Mouse (Mus musculus) bone marrow macrophage, adult 2 months (primary cell): Measurements from ENCODE around the gene Rnf157. TPM values are rescaled to one million over a fixed set of nuclear protein-coding genes. Genes with fewer than 3 reads are reported as not detected.
A peak's percentile ranks its signal among the peaks of the same experiment; 100 is the strongest.
"Not testable (repeated sequence)": the region's sequence is repeated elsewhere in the genome, so short reads cannot be mapped to it uniquely, and the experiment has no call there.

ENCODE experiments used
- H3K27ac ChIP-seq: 2 replicates; pipeline ENCODE4 v1.5.1; 2012; ENCODE audit warnings: low read depth, low read length; ENCODE audit not compliant: insufficient read depth
- H3K4me1 ChIP-seq: 2 replicates; pipeline ENCODE4 v1.6.1; 2012; ENCODE audit warnings: low read length; ENCODE audit not compliant: control insufficient read depth, insufficient read depth
- H3K4me3 ChIP-seq: 2 replicates; pipeline ENCODE4 v1.5.1; 2012; ENCODE audit warnings: mild to moderate bottlenecking, low read length, moderate library complexity; ENCODE audit not compliant: insufficient read depth
- CTCF ChIP-seq: IDR thresholded peaks from 2 replicates; pipeline ENCODE4 v1.5.1; 2012; ENCODE audit warnings: low read depth, mild to moderate bottlenecking, low read length, moderate library complexity
- POLR2A ChIP-seq: IDR thresholded peaks from 2 replicates; pipeline ENCODE4 v1.6.1; 2012; ENCODE audit warnings: mild to moderate bottlenecking, low read depth, low read length, borderline replicate concordance
- polyA plus RNA-seq: library from polyadenylated mRNA; stranded (reverse); fragments of >200 nt; gene quantifications from 2 replicates; pipeline ENCODE4 v1.2.4, GENCODE M21; 2012; ENCODE audit not compliant: missing spikeins, insufficient read depth, insufficient read length

The Rnf157 gene
- polyA plus RNA-seq, 1 experiment = 12.4 TPM

GRCm38 (mm10) chr11:116398348-116398677, 14.5 kb downstream of the Rnf157 start:
- H3K4me1 ChIP-seq = peaks cover 7% of the 10 kb centered on the region
- H3K4me3 ChIP-seq = no peak overlapping the region
- no peak overlapping the region for H3K27ac ChIP-seq
- no peak for TF ChIP-seq CTCF
- no peak for TF ChIP-seq POLR2A

- Histone ChIP-seq H3K4me3 (no peak overlapping the region), H3K4me1 (peaks cover 7% of the 10 kb centered on the region), H3K27ac (no peak overlapping the region)
- TF ChIP-seq CTCF (no peak), POLR2A (no peak)
These were observed 15.1 kb downstream of the Rnf157 start for GRCm38 (mm10) chr11:116397517-116398347.

GRCm38 (mm10) chr11:116396934-116397330, 15.9 kb downstream of the Rnf157 start:
- no peak overlapping the region for H3K27ac ChIP-seq
- H3K4me3 ChIP-seq = no peak overlapping the region
- TF ChIP-seq CTCF (no peak), POLR2A (no peak)
- peaks cover 7% of the 10 kb centered on the region for H3K4me1 ChIP-seq

GRCm38 (mm10) chr11:116396276-116396933, 16.4 kb downstream of the Rnf157 start:
- Histone ChIP-seq H3K4me1 (peaks cover 7% of the 10 kb centered on the region), H3K4me3 (no peak overlapping the region), H3K27ac (no peak overlapping the region)
- TF ChIP-seq POLR2A (no peak), CTCF (no peak)

- TF ChIP-seq CTCF (no peak), POLR2A (no peak)
- peaks cover 7% of the 10 kb centered on the region for H3K4me1 ChIP-seq
- no peak overlapping the region for H3K4me3 ChIP-seq
- no peak overlapping the region for H3K27ac ChIP-seq
These were observed 18.1 kb downstream of the Rnf157 start for GRCm38 (mm10) chr11:116394769-116395168.

- no peak for TF ChIP-seq CTCF
- TF ChIP-seq POLR2A = no peak
- Histone ChIP-seq H3K27ac (peak overlapping the region; percentile 70), H3K4me3 (peak overlapping the region; percentile 35; the same call in 1 of the 2 replicates), H3K4me1 (peaks cover 4% of the 10 kb centered on the region; the same call in 1 of the 2 replicates)
These were observed 23.9 kb downstream of the Rnf157 start for GRCm38 (mm10) chr11:116388841-116389480.

GRCm38 (mm10) chr11:116387086-116388071, 25.5 kb downstream of the Rnf157 start:
- TF ChIP-seq CTCF (no peak), POLR2A (no peak)
- Histone ChIP-seq H3K4me3 (no peak overlapping the region), H3K4me1 (peaks cover 4% of the 10 kb centered on the region; the same call in 1 of the 2 replicates), H3K27ac (no peak overlapping the region)

- Histone ChIP-seq H3K27ac (no peak overlapping the region), H3K4me1 (peaks cover 4% of the 10 kb centered on the region; the same call in 1 of the 2 replicates), H3K4me3 (no peak overlapping the region)
- no peak for TF ChIP-seq POLR2A
- no peak for TF ChIP-seq CTCF
These were observed 26.8 kb downstream of the Rnf157 start for GRCm38 (mm10) chr11:116385999-116386398.

- TF ChIP-seq POLR2A (no peak), CTCF (no peak)
- Histone ChIP-seq H3K27ac (no peak overlapping the region), H3K4me3 (no peak overlapping the region), H3K4me1 (peaks cover 4% of the 10 kb centered on the region; the same call in 1 of the 2 replicates)
These were observed 28.7 kb downstream of the Rnf157 start for GRCm38 (mm10) chr11:116384171-116384570.

GRCm38 (mm10) chr11:116383070-116383469, 29.8 kb downstream of the Rnf157 start:
- H3K27ac ChIP-seq = not testable (repeated sequence)

More at GRCm38 (mm10) chr11:116383070-116383469, 29.8 kb downstream of the Rnf157 start:
- H3K4me1 ChIP-seq, H3K4me3 ChIP-seq: not testable (repeated sequence)
